24 mouse cellular contexts compared by ENCODE assay signal in genomic region chr6:70955291-70955800, GRCm38 (mm10). TPM values are rescaled to one million over a fixed set of nuclear protein-coding genes. Genes with fewer than 3 reads are reported as not detected.
DNase-seq lines count a peak whose midpoint lies in the region; ATAC-seq lines count a peak whose summit lies in the region.
"Had no signal": no experiment of that assay in that cellular context is flagged by ENCODE, and none has a peak within 500 bp of the region (broad histone marks: within the 10 kb centered on the region; RNA-seq: fewer than 3 reads in every experiment).

No protein-coding gene starts in this region.

- H3K27ac ChIP-seq in hindbrain, embryonic 11.5 days (ENCODE audit: low read depth, low read length), result no peak overlapping the region
- no peak overlapping the region for H3K27ac ChIP-seq in hindbrain, embryonic 16.5 days (ENCODE audit: low read depth, low read length)
- H3K27ac ChIP-seq in midbrain, embryonic 14.5 days (replicated peaks; ENCODE audit: low read depth, low read length), result no peak overlapping the region
- no peak overlapping the region for H3K27ac ChIP-seq in midbrain, embryonic 10.5 days (replicated peaks)
- H3K27ac ChIP-seq: embryonic facial prominence, embryonic 15.5 days; hindbrain, embryonic 10.5 days; kidney, postnatal 0 days had no signal

- peaks cover 6% of the 10 kb centered on the region; the same call in 1 of the 2 replicates for H3K4me1 ChIP-seq in hindbrain, embryonic 11.5 days (replicated peaks; ENCODE audit: control insufficient read depth, insufficient read depth, low read length)
- H3K4me1 ChIP-seq in hindbrain, embryonic 16.5 days (ENCODE audit: control insufficient read depth, insufficient read depth, low read depth, low read length), result peaks cover 10% of the 10 kb centered on the region
- peaks cover 7% of the 10 kb centered on the region for H3K4me1 ChIP-seq in midbrain, embryonic 14.5 days (ENCODE audit: control insufficient read depth, insufficient read depth, low read length)
- H3K4me1 ChIP-seq in midbrain, embryonic 10.5 days, result peaks cover 16% of the 10 kb centered on the region

- peak; percentile 8 for DNase-seq in cerebellum, adult 9-10 months
- peak; percentile 50 for DNase-seq in hindbrain, embryonic 11.5 days (ENCODE audit: low spot score)
- DNase-seq in midbrain, embryonic 14.5 days, result peak; percentile 32
- DNase-seq in midbrain, embryonic 10.5 days (ENCODE audit: low spot score), result no peak
- no peak for DNase-seq in adipocyte (ENCODE audit: low spot score)
- DNase-seq: adrenal gland, postnatal 14 days; gastrocnemius, postnatal 14 days; liver; right cerebral cortex, adult 18-20 months; thymus, postnatal 14 days had no signal

- H3K4me2 ChIP-seq in hindbrain, embryonic 11.5 days (replicated peaks; ENCODE audit: low read depth, low read length), result no peak overlapping the region
- H3K4me2 ChIP-seq in hindbrain, embryonic 16.5 days (ENCODE audit: low read length), result no peak overlapping the region
- H3K4me2 ChIP-seq in midbrain, embryonic 14.5 days (ENCODE audit: low read length), result no peak overlapping the region

- WGBS in hindbrain, embryonic 11.5 days, result 4% methylated on average over 14 of the region's 14 CpGs
- WGBS in hindbrain, embryonic 16.5 days, result 4% methylated on average over 14 of the region's 14 CpGs
- WGBS in midbrain, embryonic 14.5 days, result 2% methylated on average over 14 of the region's 14 CpGs
- WGBS in midbrain, embryonic 10.5 days, result 4% methylated on average over 14 of the region's 14 CpGs

- H3K27me3 ChIP-seq in hindbrain, embryonic 11.5 days (ENCODE audit: control insufficient read depth, insufficient read depth, low read length), result peaks cover 53% of the 10 kb centered on the region
- peaks cover 41% of the 10 kb centered on the region for H3K27me3 ChIP-seq in hindbrain, embryonic 16.5 days (replicated peaks; ENCODE audit: control insufficient read depth, insufficient read depth, low read length)
- peaks cover 57% of the 10 kb centered on the region for H3K27me3 ChIP-seq in midbrain, embryonic 14.5 days (ENCODE audit: control insufficient read depth, insufficient read depth, low read length)
- peaks cover 80% of the 10 kb centered on the region for H3K27me3 ChIP-seq in midbrain, embryonic 10.5 days (ENCODE audit: low read depth, poor library complexity, severe bottlenecking)

- no peaks in the 10 kb centered on the region for H3K36me3 ChIP-seq in hindbrain, embryonic 11.5 days (ENCODE audit: control insufficient read depth, insufficient read depth, low read length)
- no peaks in the 10 kb centered on the region for H3K36me3 ChIP-seq in hindbrain, embryonic 16.5 days (ENCODE audit: control insufficient read depth, insufficient read depth, low read length)
- H3K36me3 ChIP-seq in midbrain, embryonic 14.5 days (ENCODE audit: control insufficient read depth, insufficient read depth, low read length), result no peaks in the 10 kb centered on the region
- H3K36me3 ChIP-seq in midbrain, embryonic 10.5 days, result no peaks in the 10 kb centered on the region
- H3K36me3 ChIP-seq: embryonic facial prominence, embryonic 15.5 days; hindbrain, embryonic 10.5 days had no signal

- no peak overlapping the region for H3K4me3 ChIP-seq in hindbrain, embryonic 11.5 days (ENCODE audit: low read depth, low read length)
- H3K4me3 ChIP-seq in hindbrain, embryonic 16.5 days (ENCODE audit: low read length), result no peak overlapping the region
- H3K4me3 ChIP-seq in midbrain, embryonic 14.5 days (replicated peaks; ENCODE audit: low read depth, low read length), result 0 out of 2 replicates have a peak overlapping the region, but pooled peaks have one; percentile 40
- H3K4me3 ChIP-seq in midbrain, embryonic 10.5 days, result no peak overlapping the region

- no peak overlapping the region for H3K9ac ChIP-seq in hindbrain, embryonic 11.5 days (ENCODE audit: low read depth, low read length)
- no peak overlapping the region for H3K9ac ChIP-seq in hindbrain, embryonic 16.5 days (ENCODE audit: low read depth, low read length)
- H3K9ac ChIP-seq in midbrain, embryonic 14.5 days (replicated peaks; ENCODE audit: low read length), result no peak overlapping the region
- H3K9ac ChIP-seq: embryonic facial prominence, embryonic 15.5 days; liver, postnatal 0 days had no signal

- H3K9me3 ChIP-seq in hindbrain, embryonic 11.5 days (ENCODE audit: control insufficient read depth, low read length), result no peaks in the 10 kb centered on the region
- H3K9me3 ChIP-seq in hindbrain, embryonic 16.5 days (ENCODE audit: control insufficient read depth, low read length), result no peaks in the 10 kb centered on the region
- H3K9me3 ChIP-seq in midbrain, embryonic 14.5 days (ENCODE audit: control insufficient read depth, low read length), result no peaks in the 10 kb centered on the region
- H3K9me3 ChIP-seq in midbrain, embryonic 10.5 days (replicated peaks), result no peaks in the 10 kb centered on the region
- H3K9me3 ChIP-seq: embryonic facial prominence, embryonic 15.5 days; hindbrain, embryonic 10.5 days; megakaryocyte, embryonic 14.5 days had no signal

- no peak for ATAC-seq in cerebellum, adult (ENCODE audit: insufficient number of reproducible peaks, low FRiP score, low TSS enrichment)
- ATAC-seq in hindbrain, embryonic 11.5 days (ENCODE audit: low FRiP score), result no peak
- no peak for ATAC-seq in hindbrain, embryonic 16.5 days
- ATAC-seq in midbrain, embryonic 14.5 days (ENCODE audit: low FRiP score, low TSS enrichment), result no peak
- ATAC-seq: activated CD4-positive, CD25-positive, alpha-beta regulatory T cell, adult 4 months; liver, postnatal 0 days had no signal

RNA-seq across cellular contexts. Expression of gene Foxi3, which starts 1.0 kb away (rescaled TPM):
- polyA plus RNA-seq in hindbrain, embryonic 11.5 days (2014; fragmentation: Nextera tagmentation; extraction: Ambion mirVana), result not detected in 2 replicates
- not detected in 2 replicates for polyA plus RNA-seq in hindbrain, embryonic 16.5 days (2015; fragmentation: Nextera tagmentation; extraction: Ambion mirVana)
- polyA plus RNA-seq in midbrain, embryonic 14.5 days (2014; fragmentation: Nextera tagmentation; extraction: Ambion mirVana), result not detected in 2 replicates
- 0.10 TPM in 1 of 2 replicates, not detected in the other for polyA plus RNA-seq in midbrain, embryonic 10.5 days (2016; fragmentation: Nextera tagmentation; extraction: Ambion mirVana)
- polyA plus RNA-seq: activated CD4-positive, CD25-positive, alpha-beta regulatory T cell, adult 4 months; CD4-positive, CD25-positive, alpha-beta regulatory T cell, adult 4 months; frontal cortex, adult 2 months; heart, embryonic 14.5 days; hindbrain, embryonic 10.5 days; intestine, embryonic 16.5 days; kidney, postnatal 0 days; liver, postnatal 0 days; neural tube, embryonic 11.5 days had no signal

RNA-seq across cellular contexts. Expression of gene Tex37, which starts 36.6 kb away (rescaled TPM):
- not detected in 2 replicates for polyA plus RNA-seq in hindbrain, embryonic 11.5 days (2014; fragmentation: Nextera tagmentation; extraction: Ambion mirVana)
- not detected in 2 replicates for polyA plus RNA-seq in hindbrain, embryonic 16.5 days (2015; fragmentation: Nextera tagmentation; extraction: Ambion mirVana)
- polyA plus RNA-seq in midbrain, embryonic 14.5 days (2014; fragmentation: Nextera tagmentation; extraction: Ambion mirVana), result not detected in 2 replicates
- not detected in 2 replicates for polyA plus RNA-seq in midbrain, embryonic 10.5 days (2016; fragmentation: Nextera tagmentation; extraction: Ambion mirVana)
- polyA plus RNA-seq: activated CD4-positive, CD25-positive, alpha-beta regulatory T cell, adult 4 months; brain, embryonic 14.5 days; CD4-positive, CD25-positive, alpha-beta regulatory T cell, adult 4 months; embryonic facial prominence, embryonic 15.5 days; frontal cortex, adult 2 months; heart, embryonic 14.5 days; hindbrain, embryonic 10.5 days; intestine, embryonic 16.5 days; kidney, postnatal 0 days; liver, postnatal 0 days; neural tube, embryonic 11.5 days had no signal

Comparison
In these comparisons a context has a peak if more than half of its experiments do, and no peak if none do; other contexts are left out.
1. DNase-seq: peak in cerebellum, adult 9-10 months (single experiment), hindbrain, embryonic 11.5 days (single experiment) and midbrain, embryonic 14.5 days (single experiment); none in midbrain, embryonic 10.5 days (single experiment) and adipocyte (single experiment).